Mouse (Mus musculus) monocyte, adult 2 months (primary cell): ENCODE data around the gene Cntrl.

Source experiments
- DNase-seq, 2 experiments: peaks; one replicate each; pipeline ENCODE4 v3.0.0; 2022; ENCODE audit warnings: low spot score in 2 of 2, low read depth in 1 of 2

Cntrl gene

DNA sequence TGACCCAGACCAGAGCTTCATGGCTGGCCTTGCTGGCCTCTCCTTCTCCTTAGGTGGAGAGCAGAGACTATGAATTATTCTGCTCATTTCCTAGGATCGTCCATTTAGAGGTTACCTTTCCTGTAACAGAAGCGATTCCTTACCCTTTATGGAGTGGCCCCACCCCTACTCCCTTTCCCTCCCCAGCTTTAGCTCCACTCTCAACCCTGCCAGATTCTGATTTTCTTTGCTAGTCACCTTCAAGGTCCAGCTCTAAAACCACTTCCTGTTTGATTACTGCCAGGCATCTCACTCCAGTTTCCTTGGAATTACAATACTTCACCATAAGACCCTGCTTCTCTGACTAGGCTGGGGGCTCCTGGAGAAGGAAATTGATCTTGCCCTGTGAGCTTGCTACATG lies 107.4 kb downstream of the Cntrl start:
- no peak for DNase-seq

DNA sequence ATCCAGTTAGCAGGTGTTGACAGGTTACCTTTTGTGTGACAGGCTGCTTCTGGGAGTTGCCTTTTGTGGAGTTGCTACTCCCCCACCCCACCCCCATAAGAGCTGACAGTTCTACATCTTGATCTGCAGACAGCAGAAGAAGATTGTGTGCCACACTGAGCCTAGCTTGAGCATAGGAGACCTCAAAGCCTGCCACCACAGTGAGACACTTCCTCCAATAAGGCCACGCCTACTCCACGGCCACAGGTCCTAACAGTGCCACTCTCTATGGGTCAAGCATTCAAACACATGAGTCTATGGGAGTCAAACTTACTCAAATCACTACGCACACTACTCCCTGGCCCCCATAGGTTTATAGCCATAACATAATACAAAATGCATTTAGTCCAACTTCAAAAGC lies 109.4 kb downstream of the Cntrl start:
- DNase-seq: no peak

DNA sequence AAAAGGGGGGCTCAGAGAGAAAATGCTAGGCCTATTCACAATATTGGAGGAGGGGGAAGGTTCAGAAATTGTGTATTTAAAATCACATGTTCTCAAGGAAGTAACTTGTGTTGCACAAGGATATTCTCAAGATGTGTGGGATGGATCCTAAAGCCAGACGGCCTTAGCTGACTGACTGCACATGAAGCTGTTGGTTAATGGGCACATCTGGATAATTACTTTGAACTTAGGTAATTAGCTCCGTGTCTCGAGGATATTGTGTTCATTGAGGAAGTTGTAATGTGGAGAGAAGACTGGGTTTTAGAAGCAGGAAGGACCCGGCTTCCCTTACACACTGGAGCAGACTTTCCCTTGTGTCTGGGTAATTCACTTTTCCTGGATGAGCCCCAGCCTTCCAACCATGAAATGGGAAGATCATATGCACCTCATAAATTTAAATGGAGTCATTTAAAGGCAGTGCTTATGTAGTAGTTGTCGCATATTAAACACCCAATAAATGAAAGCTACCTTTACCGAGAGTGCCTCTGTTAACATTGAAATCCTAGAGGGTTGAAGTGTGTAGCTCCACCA lies 113.6 kb downstream of the Cntrl start:
- DNase-seq: no peak

DNA sequence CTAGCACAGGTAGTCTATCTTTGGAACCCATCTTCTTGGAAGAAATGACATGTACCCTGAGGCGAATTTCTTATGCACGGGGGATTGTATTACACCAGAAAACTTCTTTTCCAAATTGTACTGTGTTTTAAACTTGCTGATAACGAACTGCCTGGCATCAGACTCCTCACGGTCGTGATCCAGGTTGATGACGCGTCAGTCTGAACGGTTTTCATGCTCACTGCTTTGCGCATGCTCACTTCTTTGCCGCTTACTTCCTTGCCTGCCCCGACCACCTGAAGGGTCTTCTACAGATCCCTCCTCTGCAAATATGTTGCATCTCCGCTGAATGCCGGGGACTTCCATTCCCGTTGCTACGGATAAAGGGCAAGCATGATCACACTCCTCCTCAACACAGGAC lies 115.0 kb downstream of the Cntrl start:
- DNase-seq: no peak

DNA sequence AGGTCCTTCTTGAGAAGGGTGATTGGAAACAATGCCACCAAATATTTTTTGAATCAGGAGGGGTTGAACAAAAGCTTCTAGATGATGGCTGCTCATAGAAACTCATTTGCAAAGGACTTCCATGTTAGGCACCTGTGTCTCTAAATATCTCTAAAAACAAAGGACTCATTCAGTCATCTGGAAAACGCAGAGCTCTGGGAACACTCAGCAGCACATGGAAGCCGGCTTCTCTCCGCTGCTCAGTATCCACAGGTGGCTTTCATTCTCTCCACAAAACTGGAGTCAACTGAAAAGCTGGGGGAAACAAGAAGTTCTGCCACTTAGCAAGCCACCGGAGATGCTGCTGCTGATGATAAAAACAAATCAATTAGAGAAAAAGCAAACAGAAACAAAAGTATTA lies 118.9 kb downstream of the Cntrl start:
- no peak for DNase-seq
